In the genomic region with DNA sequence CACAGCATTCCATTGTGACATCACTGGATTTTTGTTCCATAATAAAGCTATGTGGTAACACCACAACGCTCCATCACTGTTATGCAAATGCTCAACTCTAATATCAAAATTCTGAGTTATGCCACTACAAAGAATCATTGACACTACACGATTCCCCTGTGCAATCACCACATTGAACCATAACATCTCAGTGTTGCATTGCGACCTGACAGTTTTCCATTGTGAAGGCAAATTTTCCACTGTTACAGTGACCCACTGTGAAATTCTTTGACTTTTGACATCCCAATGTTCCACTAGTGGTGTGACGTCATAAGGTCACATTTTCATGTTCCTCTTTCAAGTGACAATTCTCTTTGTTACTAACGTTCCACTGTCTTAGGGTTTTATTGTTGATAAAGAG, we compare ENCODE assay signal across 51 mouse cellular contexts. TPM values are rescaled to one million over a fixed set of nuclear protein-coding genes. Genes with fewer than 3 reads are reported as not detected.
"Had no signal": no experiment of that assay in that cellular context is flagged by ENCODE, and none has a peak within 500 bp of the region (broad histone marks: within the 10 kb centered on the region; RNA-seq: fewer than 3 reads in every experiment).

No protein-coding gene starts in this region.

- H3K27ac ChIP-seq: heart, embryonic 10.5 days; heart, embryonic 13.5 days; heart, embryonic 15.5 days; hindbrain, embryonic 10.5 days; hindbrain, embryonic 12.5 days; hindbrain, embryonic 13.5 days; hindbrain, embryonic 14.5 days; hindbrain, embryonic 15.5 days; hindbrain, postnatal 0 days; intestine, embryonic 15.5 days; kidney, embryonic 15.5 days; kidney, postnatal 0 days; layer of hippocampus, adult 2 months; left cerebral cortex, adult 2 months had no signal

- H3K27me3 ChIP-seq: heart, embryonic 12.5 days; heart, embryonic 13.5 days; heart, embryonic 15.5 days; hindbrain, embryonic 12.5 days; hindbrain, embryonic 13.5 days; hindbrain, embryonic 15.5 days; intestine, embryonic 15.5 days; kidney, embryonic 15.5 days had no signal

- DNase-seq: heart, postnatal 10 days; heart, postnatal 14 days; heart, postnatal 36 days; heart, postnatal 4 days; kidney, adult 11 months; kidney, adult 18-20 months; kidney, adult 2 months; kidney, adult 8-10 months; kidney, adult 9 months; kidney, postnatal 10 days; kidney, postnatal 14 days; kidney, postnatal 25 days; kidney, postnatal 36 days; kidney, postnatal 4 days; layer of hippocampus, adult 9-11 months had no signal

- H3K9me3 ChIP-seq: heart, embryonic 10.5 days; heart, embryonic 12.5 days; heart, embryonic 13.5 days; heart, embryonic 15.5 days; hindbrain, embryonic 10.5 days; hindbrain, embryonic 12.5 days; hindbrain, embryonic 13.5 days; hindbrain, embryonic 15.5 days; intestine, embryonic 15.5 days; kidney, embryonic 15.5 days had no signal

- H3K4me2 ChIP-seq: heart, embryonic 12.5 days; heart, embryonic 13.5 days; heart, embryonic 15.5 days; hindbrain, embryonic 12.5 days; hindbrain, embryonic 13.5 days; hindbrain, embryonic 14.5 days; hindbrain, embryonic 15.5 days; intestine, embryonic 15.5 days; kidney, embryonic 15.5 days had no signal

- H3K4me3 ChIP-seq: heart, embryonic 10.5 days; heart, embryonic 12.5 days; heart, embryonic 13.5 days; heart, embryonic 15.5 days; hindbrain, embryonic 10.5 days; hindbrain, embryonic 12.5 days; hindbrain, embryonic 13.5 days; hindbrain, embryonic 15.5 days; intestine, embryonic 15.5 days; kidney, embryonic 15.5 days; layer of hippocampus, adult 2 months; left cerebral cortex, adult 2 months had no signal

- H3K36me3 ChIP-seq: intestine, embryonic 15.5 days had no signal

- ATAC-seq: hindbrain, embryonic 16.5 days; hindbrain, postnatal 0 days; inflammation-experienced regulatory T-cells, adult 6 months; intestine, embryonic 15.5 days; intestine, embryonic 16.5 days; intestine, postnatal 0 days had no signal

- H3K4me1 ChIP-seq: heart, embryonic 10.5 days; heart, embryonic 12.5 days; heart, embryonic 13.5 days; heart, embryonic 15.5 days; hindbrain, embryonic 10.5 days; hindbrain, embryonic 12.5 days; hindbrain, embryonic 13.5 days; hindbrain, embryonic 15.5 days; intestine, embryonic 15.5 days; kidney, embryonic 15.5 days had no signal

- H3K9ac ChIP-seq: heart, embryonic 12.5 days; heart, embryonic 13.5 days; heart, embryonic 15.5 days; hindbrain, embryonic 12.5 days; hindbrain, embryonic 13.5 days; hindbrain, embryonic 14.5 days; hindbrain, embryonic 15.5 days; intestine, embryonic 15.5 days; kidney, embryonic 15.5 days had no signal

RNA-seq across cellular contexts. Expression of gene Sept14, which starts 57.5 kb away (rescaled TPM):
- total RNA-seq: heart, postnatal 10 days; heart, postnatal 14 days; heart, postnatal 25 days; heart, postnatal 36 days; heart, postnatal 4 days; hematopoietic stem cell, adult 5-6 weeks; hindbrain, postnatal 0 days; layer of hippocampus, adult 18-20 months; layer of hippocampus, adult 2 months; layer of hippocampus, adult 8-10 months; layer of hippocampus, postnatal 10 days; layer of hippocampus, postnatal 14 days; layer of hippocampus, postnatal 25 days; left cerebral cortex, adult 18-20 months; left cerebral cortex, adult 2 months; left cerebral cortex, adult 8-10 months had no signal
- polyA plus RNA-seq: heart, embryonic 10.5 days; heart, embryonic 12.5 days; heart, embryonic 13.5 days; heart, embryonic 14.5 days; heart, embryonic 15.5 days; heart, embryonic 16.5 days; heart, postnatal 0 days; hindbrain, embryonic 10.5 days; hindbrain, embryonic 11.5 days; hindbrain, embryonic 12.5 days; hindbrain, embryonic 13.5 days; hindbrain, embryonic 14.5 days; hindbrain, embryonic 15.5 days; hindbrain, embryonic 16.5 days; hindbrain, postnatal 0 days; inflammation-experienced regulatory T-cells, adult 6 months; intestine, embryonic 14.5 days; intestine, embryonic 15.5 days; intestine, embryonic 16.5 days; intestine, postnatal 0 days; kidney, adult 2 months; kidney, embryonic 14.5 days; kidney, embryonic 15.5 days; kidney, embryonic 16.5 days; large intestine, adult 2 months had no signal
